ENCODE assay signal across 8 mouse cellular contexts in the genomic region with DNA sequence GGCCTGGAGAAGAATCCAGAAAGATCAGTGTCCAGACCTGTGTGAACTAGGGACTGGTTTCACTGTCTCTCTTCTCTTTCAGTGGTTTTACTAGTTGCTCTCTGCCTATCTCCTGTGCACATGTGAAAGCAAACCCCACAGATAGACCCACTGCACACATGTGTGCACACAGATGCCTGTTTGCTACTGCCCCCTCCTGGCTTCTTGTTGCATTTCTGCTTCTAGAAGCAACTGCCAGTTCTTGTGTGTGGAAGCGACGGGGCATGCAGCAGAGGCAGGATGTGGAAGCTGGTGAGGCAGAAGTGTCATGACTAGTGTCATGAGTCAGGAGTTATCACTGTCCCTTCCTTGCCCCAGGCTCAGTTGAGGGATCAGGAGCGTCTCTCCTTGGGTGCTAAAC. TPM values are rescaled to one million over a fixed set of nuclear protein-coding genes. Genes with fewer than 3 reads are reported as not detected.
DNase-seq lines count a peak whose midpoint lies in the region; ATAC-seq and TF ChIP-seq lines count a peak whose summit lies in the region.

No protein-coding gene starts in this region.

- H3K9ac ChIP-seq in hindbrain, embryonic 14.5 days: no peak overlapping the region
- no peak overlapping the region for H3K9ac ChIP-seq in hindbrain, embryonic 12.5 days

- H3K27me3 ChIP-seq in hindbrain, embryonic 14.5 days (ENCODE audit: control insufficient read depth, insufficient read depth, low read length): no peaks in the 10 kb centered on the region
- H3K27me3 ChIP-seq in hindbrain, embryonic 12.5 days: no peaks in the 10 kb centered on the region
- H3K27me3 ChIP-seq in heart, embryonic 10.5 days (ENCODE audit: insufficient read depth, poor library complexity, severe bottlenecking): peaks cover 7% of the 10 kb centered on the region; the same call in 1 of the 2 replicates

- WGBS in hindbrain, embryonic 14.5 days: 63% methylated on average over 3 of the region's 3 CpGs
- 63% methylated on average over 3 of the region's 3 CpGs for WGBS in hindbrain, embryonic 12.5 days
- WGBS in heart, embryonic 10.5 days: 58% methylated on average over 3 of the region's 3 CpGs

- no peak overlapping the region for H3K27ac ChIP-seq in hindbrain, embryonic 14.5 days
- H3K27ac ChIP-seq in hindbrain, embryonic 12.5 days: no peak overlapping the region
- H3K27ac ChIP-seq in embryonic fibroblast, embryonic 13.5 days (ENCODE audit: insufficient read depth, low read length): no peak overlapping the region
- no peak overlapping the region for H3K27ac ChIP-seq in heart, embryonic 10.5 days

- peaks cover 38% of the 10 kb centered on the region for H3K36me3 ChIP-seq in hindbrain, embryonic 14.5 days (replicated peaks; ENCODE audit: control insufficient read depth, insufficient read depth)
- peaks cover 68% of the 10 kb centered on the region for H3K36me3 ChIP-seq in hindbrain, embryonic 12.5 days
- peaks cover 49% of the 10 kb centered on the region for H3K36me3 ChIP-seq in heart, embryonic 10.5 days

- peak; percentile 49 for DNase-seq in hindbrain, embryonic 14.5 days (ENCODE audit: low spot score)
- DNase-seq in A20 (ENCODE audit: low read depth, low spot score): peak; percentile 80
- DNase-seq in MN1 (ENCODE audit: low spot score): peak; percentile 9
- peak; percentile 67 for DNase-seq in lung, postnatal 36 days
- DNase-seq in cerebellum, postnatal 25 days: no peak
- no peak for DNase-seq in heart, embryonic 10.5 days (ENCODE audit: low spot score)

- ATAC-seq in hindbrain, embryonic 14.5 days (ENCODE audit: low FRiP score): no peak
- ATAC-seq in hindbrain, embryonic 12.5 days (ENCODE audit: low FRiP score): no peak

- H3K9me3 ChIP-seq in hindbrain, embryonic 14.5 days (ENCODE audit: control insufficient read depth, low read length): no peaks in the 10 kb centered on the region
- H3K9me3 ChIP-seq in hindbrain, embryonic 12.5 days (replicated peaks): no peaks in the 10 kb centered on the region
- no peaks in the 10 kb centered on the region for H3K9me3 ChIP-seq in heart, embryonic 10.5 days

- H3K4me2 ChIP-seq in hindbrain, embryonic 14.5 days (replicated peaks): no peak overlapping the region
- no peak overlapping the region for H3K4me2 ChIP-seq in hindbrain, embryonic 12.5 days (replicated peaks)

- H3K4me3 ChIP-seq in hindbrain, embryonic 14.5 days (replicated peaks; ENCODE audit: low read length): no peak overlapping the region
- H3K4me3 ChIP-seq in hindbrain, embryonic 12.5 days: no peak overlapping the region
- no peak overlapping the region for H3K4me3 ChIP-seq in embryonic fibroblast, embryonic 13.5 days (ENCODE audit: insufficient read depth, low read length)
- no peak overlapping the region for H3K4me3 ChIP-seq in heart, embryonic 10.5 days

- TF ChIP-seq POLR2A in embryonic fibroblast, embryonic 13.5 days (IDR thresholded peaks at IDR 0.05; ENCODE audit: low read depth, low read length): no peak

- peak; percentile 14; the same call in 1 of the 2 replicates for TF ChIP-seq CTCF in embryonic fibroblast, embryonic 13.5 days (IDR thresholded peaks at IDR 0.05; ENCODE audit: borderline replicate concordance, insufficient read depth, low read length)

- H3K4me1 ChIP-seq in hindbrain, embryonic 14.5 days (replicated peaks; ENCODE audit: control insufficient read depth, insufficient read depth, low read length): no peaks in the 10 kb centered on the region
- peaks cover 7% of the 10 kb centered on the region for H3K4me1 ChIP-seq in hindbrain, embryonic 12.5 days
- H3K4me1 ChIP-seq in embryonic fibroblast, embryonic 13.5 days (ENCODE audit: control insufficient read depth, insufficient read depth, low read length): no peaks in the 10 kb centered on the region
- H3K4me1 ChIP-seq in heart, embryonic 10.5 days: 0 out of 2 replicates have a peak, but pooled peaks cover 3% of the 10 kb centered on the region

RNA-seq across cellular contexts. Expression of a gene that starts 9.6 kb away (rescaled TPM):
- polyA plus RNA-seq in hindbrain, embryonic 14.5 days (2014; fragmentation: Nextera tagmentation; extraction: Ambion mirVana): not detected in 2 replicates
- polyA plus RNA-seq in hindbrain, embryonic 12.5 days (2016; fragmentation: Nextera tagmentation; extraction: Ambion mirVana): not detected in 2 replicates
- not detected in 2 replicates for polyA plus RNA-seq in embryonic fibroblast, embryonic 13.5 days (2011; ENCODE audit: insufficient read length, low read depth, missing spikeins)
- not detected in 2 replicates for polyA plus RNA-seq in heart, embryonic 10.5 days (2016; fragmentation: Nextera tagmentation; extraction: Ambion mirVana)

RNA-seq across cellular contexts. Expression of a gene that starts 15.9 kb away (rescaled TPM):
- not detected in 2 replicates for polyA plus RNA-seq in hindbrain, embryonic 14.5 days (2014; fragmentation: Nextera tagmentation; extraction: Ambion mirVana)
- not detected in 2 replicates for polyA plus RNA-seq in hindbrain, embryonic 12.5 days (2016; fragmentation: Nextera tagmentation; extraction: Ambion mirVana)
- polyA plus RNA-seq in embryonic fibroblast, embryonic 13.5 days (2011; ENCODE audit: insufficient read length, low read depth, missing spikeins): not detected in 2 replicates
- polyA plus RNA-seq in heart, embryonic 10.5 days (2016; fragmentation: Nextera tagmentation; extraction: Ambion mirVana): not detected in 2 replicates

RNA-seq across cellular contexts. Expression of a gene that starts 27.5 kb away (rescaled TPM):
- not detected in 2 replicates for polyA plus RNA-seq in hindbrain, embryonic 14.5 days (2014; fragmentation: Nextera tagmentation; extraction: Ambion mirVana)
- polyA plus RNA-seq in hindbrain, embryonic 12.5 days (2016; fragmentation: Nextera tagmentation; extraction: Ambion mirVana): not detected in 2 replicates
- not detected in 2 replicates for polyA plus RNA-seq in embryonic fibroblast, embryonic 13.5 days (2011; ENCODE audit: insufficient read length, low read depth, missing spikeins)
- not detected in 2 replicates for polyA plus RNA-seq in heart, embryonic 10.5 days (2016; fragmentation: Nextera tagmentation; extraction: Ambion mirVana)

RNA-seq across cellular contexts. Expression of a gene that starts 31.3 kb away (rescaled TPM):
- 3.9 and 4.6 TPM in 2 replicates for polyA plus RNA-seq in hindbrain, embryonic 14.5 days (2014; fragmentation: Nextera tagmentation; extraction: Ambion mirVana)
- polyA plus RNA-seq in hindbrain, embryonic 12.5 days (2016; fragmentation: Nextera tagmentation; extraction: Ambion mirVana): 10.4 and 10.9 TPM in 2 replicates
- 4.0 and 6.7 TPM in 2 replicates for polyA plus RNA-seq in embryonic fibroblast, embryonic 13.5 days (2011; ENCODE audit: insufficient read length, low read depth, missing spikeins)
- 4.6 and 9.0 TPM in 2 replicates for polyA plus RNA-seq in heart, embryonic 10.5 days (2016; fragmentation: Nextera tagmentation; extraction: Ambion mirVana)

Comparison
In these comparisons a context has a peak if more than half of its experiments do, and no peak if none do; other contexts are left out.
1. DNase-seq: peak in hindbrain, embryonic 14.5 days (single experiment), A20 (single experiment), MN1 (single experiment) and lung, postnatal 36 days (single experiment); none in cerebellum, postnatal 25 days (0 of 2) and heart, embryonic 10.5 days (single experiment).